Mouse (Mus musculus) hindbrain, postnatal 0 days (tissue): Measurements from ENCODE around the gene Cds2. TPM values are rescaled to one million over a fixed set of nuclear protein-coding genes. Genes with fewer than 3 reads are reported as not detected.

Experiments used
- ATAC-seq: fragments of 200-750 bp; cut with Nextera tagmentation; 2 replicates; pipeline ENCODE4 v1.8.0; 2017; ENCODE audit warnings: mild to moderate bottlenecking, moderate TSS enrichment, moderate library complexity
- DNase-seq: peaks from one replicate; pipeline ENCODE4 v3.0.0-alpha.2; 2015; ENCODE audit warnings: low spot score
- H3K27ac ChIP-seq: fragments of 300-500 bp; sonication (generic); 2 replicates; pipeline ENCODE4 v1.5.1; 2014; ENCODE audit warnings: mild to moderate bottlenecking
- H3K27me3 ChIP-seq: fragments of 300-500 bp; sonication (generic); 2 replicates; pipeline ENCODE4 v1.6.1; 2014; ENCODE audit warnings: low read length, mixed read lengths; ENCODE audit not compliant: insufficient read depth
- H3K36me3 ChIP-seq: fragments of 300-500 bp; sonication (generic); 2 replicates; pipeline ENCODE4 v1.6.1; 2014; ENCODE audit warnings: low read length, mixed read lengths; ENCODE audit not compliant: insufficient read depth
- H3K4me1 ChIP-seq: fragments of 300-500 bp; sonication (generic); 2 replicates; pipeline ENCODE4 v1.6.1; 2014; ENCODE audit warnings: antibody characterized with exemption, low read length, mixed read lengths; ENCODE audit not compliant: insufficient read depth
- H3K4me2 ChIP-seq: fragments of 300-500 bp; sonication (generic); 2 replicates; pipeline ENCODE4 v1.6.1; 2014; ENCODE audit warnings: low read depth, mild to moderate bottlenecking, low read length, moderate library complexity, mixed read lengths
- H3K4me3 ChIP-seq: fragments of 300-500 bp; sonication (generic); 2 replicates; pipeline ENCODE4 v1.5.1; 2014; ENCODE audit warnings: low read length
- H3K9ac ChIP-seq: fragments of 300-500 bp; sonication (generic); replicated peaks from 2 replicates; pipeline ENCODE4 v1.6.1; 2014; ENCODE audit warnings: mild to moderate bottlenecking, low read length, moderate library complexity, mixed read lengths
- H3K9me3 ChIP-seq: fragments of 300-500 bp; sonication (generic); 2 replicates; pipeline ENCODE4 v1.6.1; 2016; ENCODE audit warnings: low read length, mixed read lengths
- CTCF ChIP-seq: IDR thresholded peaks from 2 replicates; pipeline ENCODE4 v1.5.1; 2016; ENCODE audit warnings: antibody characterized with exemption, control low read depth, low read depth
- WGBS: fragments of 180-500 bp; shearing (Covaris S2); extraction: QIAGEN DNeasy Blood & Tissue Kit; methylation state at CpG from one replicate; pipeline ENCODE4 v1.1.7; 2014; 5-methylcytosine and 5-hydroxymethylcytosine counted together
- polyA plus RNA-seq: library from polyadenylated mRNA; unstranded; fragments of >200 nt; fragmentation: Nextera tagmentation; extraction: Ambion mirVana; gene quantifications from 2 replicates; pipeline ENCODE4 v1.2.1, GENCODE M21; 2015
- total RNA-seq: library from RNA; depleted of rRNA; stranded (reverse); fragments of >200 nt; gene quantifications from 2 replicates; pipeline ENCODE4 v1.2.3, GENCODE M21; 2014

The Cds2 gene
- total and polyA plus RNA-seq, 2 experiments from 2014 or later = 38.7 to 134 TPM

DNA sequence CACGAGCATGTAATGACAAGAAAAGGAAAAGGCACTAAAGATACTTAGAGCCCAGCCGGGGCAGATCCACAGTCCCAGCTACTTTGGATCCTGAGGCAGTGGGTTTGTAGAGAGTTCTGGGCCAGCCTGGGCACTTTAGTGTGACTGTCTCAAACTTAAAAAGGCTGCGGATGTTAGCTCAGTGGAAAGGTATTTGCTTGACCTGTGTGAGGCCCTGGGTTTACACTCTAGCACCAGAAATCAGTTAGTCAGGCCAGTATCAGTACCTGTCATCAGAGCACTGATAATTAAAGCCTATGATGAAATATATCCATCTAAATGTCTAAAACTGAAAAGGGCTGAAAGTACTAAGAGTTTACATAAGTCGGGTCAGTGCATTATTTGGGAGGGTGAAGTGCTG lies 13.3 kb downstream of the Cds2 start:
- Histone ChIP-seq H3K27me3 (no peaks in the 10 kb centered on the region), H3K4me1 (no peaks in the 10 kb centered on the region; the same call in 1 of the 2 replicates), H3K27ac (no peak overlapping the region), H3K36me3 (no peaks in the 10 kb centered on the region), H3K9ac (no peak overlapping the region), H3K9me3 (no peaks in the 10 kb centered on the region), H3K4me2 (no peak overlapping the region), H3K4me3 (no peak overlapping the region)
- no peak for DNase-seq
- TF ChIP-seq CTCF = no peak
- 92% methylated on average over 4 of the region's 4 CpGs for WGBS
- no peak for ATAC-seq

DNA sequence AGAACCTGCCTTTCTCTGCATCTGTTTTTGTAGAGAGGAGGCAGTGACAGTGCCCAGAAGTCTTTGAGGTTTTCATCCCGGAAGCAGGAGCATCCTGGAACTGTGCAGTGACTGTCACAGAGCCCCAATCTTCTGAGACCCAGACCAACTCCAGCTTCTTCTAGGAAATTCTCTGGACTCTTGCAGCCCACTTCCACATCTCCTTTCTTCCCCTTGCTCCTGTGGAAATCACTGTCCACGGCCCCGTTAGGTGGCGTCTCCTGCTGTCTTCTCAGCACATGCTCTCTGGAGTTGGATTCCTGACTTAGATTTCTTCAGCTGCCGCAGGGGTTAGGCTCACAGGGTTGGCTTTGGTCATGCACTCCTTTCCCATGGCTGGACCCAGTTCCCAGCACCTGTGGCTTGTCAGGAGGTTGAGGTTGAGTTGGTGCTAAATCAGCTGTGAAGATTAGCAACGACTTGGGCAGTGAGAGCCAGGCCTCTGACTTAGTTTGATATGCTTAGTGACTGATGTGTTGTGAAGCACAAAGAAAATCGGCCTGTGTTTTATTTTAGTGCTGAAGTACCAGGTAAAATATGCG lies 15.4 kb downstream of the Cds2 start:
- DNase-seq (no peak), ATAC-seq (no peak)
- 71% methylated on average over 8 of the region's 8 CpGs for whole genome bisulfite sequencing
- H3K36me3 ChIP-seq = no peaks in the 10 kb centered on the region
- no peaks in the 10 kb centered on the region for H3K27me3 ChIP-seq
- H3K9ac ChIP-seq = no peak overlapping the region
- H3K4me1 ChIP-seq = peaks cover 4% of the 10 kb centered on the region; the same call in 1 of the 2 replicates
- H3K27ac ChIP-seq = no peak overlapping the region
- H3K9me3 ChIP-seq = no peaks in the 10 kb centered on the region
- no peak overlapping the region for H3K4me2 ChIP-seq
- TF ChIP-seq CTCF = no peak
- no peak overlapping the region for H3K4me3 ChIP-seq

DNA sequence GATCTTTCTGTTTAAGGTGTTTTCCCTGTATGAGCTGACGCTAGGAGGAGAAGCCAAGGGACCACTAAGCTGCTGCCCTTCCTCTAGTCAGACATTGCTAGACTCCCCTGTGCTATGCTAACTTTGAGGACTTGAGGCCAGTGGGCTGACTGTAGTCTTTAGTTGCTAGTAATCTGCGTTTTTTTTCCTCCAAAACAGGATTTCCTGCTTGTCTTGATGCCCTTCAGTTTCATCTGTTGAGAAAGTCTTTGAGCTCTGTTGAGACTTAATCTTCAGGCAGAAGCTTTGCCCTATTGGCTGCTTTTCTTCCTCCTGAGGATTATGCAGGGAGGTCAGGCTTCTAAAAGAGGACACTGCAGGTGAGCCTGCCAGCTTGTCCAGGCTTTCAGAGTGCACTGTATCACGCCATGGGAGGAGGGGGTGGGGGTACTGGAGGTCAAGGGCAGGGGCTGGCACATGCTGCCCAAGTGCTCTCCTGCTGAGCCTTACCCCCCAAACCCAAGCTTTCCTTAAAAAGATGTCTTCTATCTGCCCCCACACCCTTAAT lies 16.5 kb downstream of the Cds2 start:
- Histone ChIP-seq H3K9me3 (no peaks in the 10 kb centered on the region), H3K9ac (no peak overlapping the region), H3K27me3 (no peaks in the 10 kb centered on the region), H3K4me2 (no peak overlapping the region), H3K4me1 (peaks cover 4% of the 10 kb centered on the region; the same call in 1 of the 2 replicates), H3K36me3 (no peaks in the 10 kb centered on the region), H3K4me3 (no peak overlapping the region), H3K27ac (no peak overlapping the region)
- 67% methylated on average over 3 of the region's 3 CpGs for WGBS
- ATAC-seq = no peak
- TF ChIP-seq CTCF = no peak
- no peak for DNase-seq

DNA sequence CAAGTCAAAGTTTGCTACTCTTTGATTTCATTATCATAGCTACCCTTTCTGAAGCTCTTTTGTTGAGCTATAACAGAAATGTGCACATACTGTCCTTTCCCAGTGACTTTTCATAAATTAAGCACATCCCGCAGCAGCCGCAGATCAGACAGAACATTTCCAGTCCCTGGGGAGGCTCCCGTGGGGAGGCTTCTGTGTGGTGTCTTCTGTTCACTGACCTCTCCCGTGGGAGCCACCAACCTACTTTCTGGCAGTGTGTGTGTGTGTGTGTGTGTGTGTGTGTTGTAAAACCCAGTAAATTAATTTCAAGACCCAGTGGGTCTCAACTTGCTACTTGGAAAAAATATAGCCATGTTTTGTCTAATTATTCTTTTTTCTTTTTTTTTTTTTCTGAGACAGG lies 17.0 kb downstream of the Cds2 start:
- no peak for ATAC-seq
- H3K9me3 ChIP-seq = no peaks in the 10 kb centered on the region
- TF ChIP-seq CTCF = no peak
- WGBS = 57% methylated on average over 4 of the region's 4 CpGs
- H3K9ac ChIP-seq = no peak overlapping the region
- H3K27me3 ChIP-seq = no peaks in the 10 kb centered on the region
- no peak overlapping the region for H3K4me2 ChIP-seq
- H3K36me3 ChIP-seq = no peaks in the 10 kb centered on the region
- H3K4me1 ChIP-seq = peaks cover 4% of the 10 kb centered on the region; the same call in 1 of the 2 replicates
- DNase-seq = no peak
- no peak overlapping the region for H3K27ac ChIP-seq
- H3K4me3 ChIP-seq = no peak overlapping the region

DNA sequence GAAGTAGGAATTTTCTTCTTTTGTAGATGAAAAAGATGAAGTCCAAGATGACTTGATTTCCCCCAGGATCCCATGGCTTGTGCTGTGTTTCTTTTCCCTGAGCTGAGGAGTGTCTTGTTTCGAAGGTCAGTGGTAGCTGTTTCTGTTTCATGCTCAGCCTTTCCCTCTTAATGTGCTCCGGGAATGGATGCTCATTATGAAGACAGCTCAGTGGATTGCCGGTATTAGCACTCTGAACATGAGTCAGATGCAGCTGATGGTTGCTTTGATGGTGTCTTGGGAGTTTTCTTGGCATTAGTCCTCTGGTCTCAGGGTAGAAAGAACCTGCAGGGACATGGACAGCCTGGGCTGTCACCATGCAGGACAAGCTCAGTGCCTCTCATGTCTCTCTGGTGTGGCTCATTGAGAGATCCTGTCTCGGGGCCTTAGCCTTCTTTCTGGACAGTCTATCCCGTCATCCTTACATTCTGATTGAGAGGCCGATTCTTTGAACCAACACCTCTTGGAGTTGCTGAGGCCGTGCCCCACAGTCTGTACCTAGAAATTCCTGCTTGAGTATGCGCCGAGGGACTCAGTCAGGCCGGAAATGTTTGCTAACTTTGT lies 17.7 kb downstream of the Cds2 start:
- H3K4me2 ChIP-seq = no peak overlapping the region
- no peak for ATAC-seq
- H3K4me1 ChIP-seq = peaks cover 4% of the 10 kb centered on the region; the same call in 1 of the 2 replicates
- H3K36me3 ChIP-seq = no peaks in the 10 kb centered on the region
- 93% methylated on average over 10 of the region's 10 CpGs for WGBS
- no peak overlapping the region for H3K9ac ChIP-seq
- no peak for DNase-seq
- no peak overlapping the region for H3K4me3 ChIP-seq
- no peaks in the 10 kb centered on the region for H3K27me3 ChIP-seq
- H3K27ac ChIP-seq = no peak overlapping the region
- TF ChIP-seq CTCF = no peak
- no peaks in the 10 kb centered on the region for H3K9me3 ChIP-seq

DNA sequence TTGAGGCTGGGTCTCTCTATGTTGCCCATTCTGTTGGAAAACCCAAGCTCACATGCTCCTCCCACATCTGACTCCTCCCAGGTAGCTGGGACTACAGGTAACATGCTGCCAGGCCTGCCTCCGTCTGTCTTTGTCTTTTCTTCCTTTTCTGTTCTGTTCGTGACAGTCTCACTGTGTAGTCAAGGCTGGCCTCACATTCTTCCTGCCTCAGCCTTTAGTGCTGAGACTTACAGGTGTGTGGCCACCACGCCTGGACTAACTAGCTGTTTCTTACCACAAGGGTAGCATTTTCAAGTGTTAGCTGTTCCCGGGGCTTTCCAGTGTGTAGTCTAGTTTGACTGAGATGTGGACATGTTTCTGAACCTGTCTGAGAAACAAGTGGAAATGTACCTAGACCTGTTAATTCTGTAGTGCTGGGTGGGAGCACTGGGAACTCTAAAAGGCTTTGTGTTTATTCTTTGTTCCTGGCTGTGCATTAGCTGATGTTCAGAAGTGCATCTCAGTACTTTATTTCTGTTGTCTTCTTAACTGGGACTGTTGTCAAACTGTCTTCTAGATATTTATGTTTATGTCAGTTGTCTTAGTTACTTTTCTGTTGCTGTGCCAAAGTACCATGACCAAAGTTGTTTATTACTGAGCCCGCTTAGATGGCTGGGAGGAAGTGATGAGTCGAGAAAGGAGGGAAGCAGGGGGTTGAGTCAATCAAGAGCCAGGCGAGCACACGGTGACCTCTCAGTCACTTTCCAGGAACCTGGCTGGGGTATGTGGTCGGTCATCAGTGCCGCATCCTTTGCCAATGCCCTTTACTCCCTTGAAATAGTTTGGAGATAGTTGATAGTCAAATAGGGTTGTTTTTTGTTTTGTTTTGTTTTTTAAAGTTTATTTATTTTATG lies 18.9 kb downstream of the Cds2 start:
- no peak overlapping the region for H3K4me2 ChIP-seq
- H3K9me3 ChIP-seq = no peaks in the 10 kb centered on the region
- no peak for DNase-seq
- WGBS = 56% methylated on average over 10 of the region's 10 CpGs
- ATAC-seq = no peak
- H3K27me3 ChIP-seq = no peaks in the 10 kb centered on the region
- no peak overlapping the region for H3K27ac ChIP-seq
- H3K4me3 ChIP-seq = no peak overlapping the region
- no peak; the same call in 1 of the 2 replicates for TF ChIP-seq CTCF
- H3K9ac ChIP-seq = no peak overlapping the region
- no peaks in the 10 kb centered on the region for H3K36me3 ChIP-seq
- H3K4me1 ChIP-seq = peaks cover 4% of the 10 kb centered on the region; the same call in 1 of the 2 replicates
